ENCODE assay signal across 43 mouse cellular contexts in the genomic region with DNA sequence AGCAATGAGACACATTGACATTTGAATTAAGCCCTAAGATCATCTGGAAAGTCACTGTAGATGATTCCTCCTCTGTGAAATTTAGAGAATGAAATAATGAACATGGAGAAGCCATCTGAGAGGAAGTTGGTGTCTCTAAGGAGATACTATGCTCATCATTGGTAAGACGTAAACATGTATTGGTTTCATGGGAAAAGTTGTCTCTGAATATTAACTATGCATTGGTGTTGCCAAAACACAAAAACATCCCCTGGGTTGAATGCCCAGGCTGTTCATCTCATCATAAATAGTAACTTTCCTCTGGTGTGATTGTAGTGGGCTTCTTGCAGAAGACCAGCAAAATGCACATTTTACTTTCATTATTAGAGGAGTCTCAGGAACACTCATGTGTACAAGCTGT. TPM values are rescaled to one million over a fixed set of nuclear protein-coding genes. Genes with fewer than 3 reads are reported as not detected.
"Had no signal": no experiment of that assay in that cellular context is flagged by ENCODE, and none has a peak within 500 bp of the region (broad histone marks: within the 10 kb centered on the region; RNA-seq: fewer than 3 reads in every experiment).

Gene Olfr923 (plus strand): TSS at position 301 of the 400 bp plus-strand sequence.

- H3K36me3 ChIP-seq: heart, embryonic 10.5 days; heart, embryonic 12.5 days; heart, embryonic 13.5 days; heart, embryonic 15.5 days; hindbrain, embryonic 10.5 days; hindbrain, embryonic 12.5 days; hindbrain, embryonic 13.5 days; hindbrain, embryonic 15.5 days; intestine, embryonic 15.5 days; kidney, embryonic 15.5 days had no signal

- DNase-seq: heart, postnatal 10 days; heart, postnatal 14 days; heart, postnatal 36 days; heart, postnatal 4 days; kidney, adult 11 months; kidney, adult 18-20 months; kidney, adult 2 months; kidney, adult 8-10 months; kidney, adult 9 months; kidney, postnatal 10 days; kidney, postnatal 14 days; kidney, postnatal 25 days; kidney, postnatal 36 days; kidney, postnatal 4 days; layer of hippocampus, adult 9-11 months; layer of hippocampus, postnatal 36 days had no signal

- ATAC-seq: hindbrain, embryonic 16.5 days; hindbrain, postnatal 0 days; inflammation-experienced regulatory T-cells, adult 6 months; intestine, embryonic 15.5 days; intestine, embryonic 16.5 days; intestine, postnatal 0 days had no signal

- H3K4me1 ChIP-seq: heart, embryonic 10.5 days; heart, embryonic 12.5 days; heart, embryonic 13.5 days; heart, embryonic 15.5 days; hindbrain, embryonic 10.5 days; hindbrain, embryonic 12.5 days; hindbrain, embryonic 13.5 days; hindbrain, embryonic 15.5 days; intestine, embryonic 15.5 days; kidney, embryonic 15.5 days had no signal

- H3K27me3 ChIP-seq: heart, embryonic 12.5 days; heart, embryonic 13.5 days; heart, embryonic 15.5 days; hindbrain, embryonic 12.5 days; hindbrain, embryonic 13.5 days; hindbrain, embryonic 15.5 days; intestine, embryonic 15.5 days; kidney, embryonic 15.5 days had no signal

- H3K9ac ChIP-seq: heart, embryonic 12.5 days; heart, embryonic 13.5 days; heart, embryonic 15.5 days; hindbrain, embryonic 12.5 days; hindbrain, embryonic 13.5 days; hindbrain, embryonic 14.5 days; hindbrain, embryonic 15.5 days; intestine, embryonic 15.5 days; kidney, embryonic 15.5 days had no signal

- H3K9me3 ChIP-seq: heart, embryonic 10.5 days; heart, embryonic 12.5 days; heart, embryonic 13.5 days; heart, embryonic 15.5 days; hindbrain, embryonic 10.5 days; hindbrain, embryonic 12.5 days; hindbrain, embryonic 13.5 days; hindbrain, embryonic 15.5 days; intestine, embryonic 15.5 days; kidney, embryonic 15.5 days had no signal

- H3K4me2 ChIP-seq: heart, embryonic 11.5 days; heart, embryonic 12.5 days; heart, embryonic 13.5 days; heart, embryonic 15.5 days; hindbrain, embryonic 12.5 days; hindbrain, embryonic 13.5 days; hindbrain, embryonic 14.5 days; hindbrain, embryonic 15.5 days; intestine, embryonic 15.5 days; kidney, embryonic 15.5 days had no signal

- H3K27ac ChIP-seq: heart, embryonic 10.5 days; heart, embryonic 13.5 days; heart, embryonic 15.5 days; hindbrain, embryonic 10.5 days; hindbrain, embryonic 12.5 days; hindbrain, embryonic 13.5 days; hindbrain, embryonic 14.5 days; hindbrain, embryonic 15.5 days; hindbrain, postnatal 0 days; intestine, embryonic 15.5 days; kidney, embryonic 15.5 days; kidney, postnatal 0 days; layer of hippocampus, adult 2 months had no signal

- H3K4me3 ChIP-seq: heart, embryonic 10.5 days; heart, embryonic 12.5 days; heart, embryonic 13.5 days; heart, embryonic 15.5 days; hindbrain, embryonic 10.5 days; hindbrain, embryonic 12.5 days; hindbrain, embryonic 13.5 days; hindbrain, embryonic 15.5 days; intestine, embryonic 15.5 days; kidney, embryonic 15.5 days; layer of hippocampus, adult 2 months had no signal

RNA-seq across cellular contexts. Expression of gene Olfr923, which starts in this region (rescaled TPM):
- polyA plus RNA-seq: heart, embryonic 10.5 days; heart, embryonic 11.5 days; heart, embryonic 12.5 days; heart, embryonic 13.5 days; heart, embryonic 14.5 days; heart, embryonic 15.5 days; heart, embryonic 16.5 days; heart, postnatal 0 days; hindbrain, embryonic 10.5 days; hindbrain, embryonic 11.5 days; hindbrain, embryonic 12.5 days; hindbrain, embryonic 13.5 days; hindbrain, embryonic 14.5 days; hindbrain, embryonic 15.5 days; hindbrain, embryonic 16.5 days; hindbrain, postnatal 0 days; intestine, embryonic 14.5 days; intestine, embryonic 15.5 days; intestine, embryonic 16.5 days; intestine, postnatal 0 days; kidney, adult 2 months; kidney, embryonic 14.5 days; kidney, embryonic 15.5 days; kidney, embryonic 16.5 days; kidney, postnatal 0 days; large intestine, adult 2 months had no signal
